Mouse (Mus musculus): ENCODE results near the gene Nek1.

DNA sequence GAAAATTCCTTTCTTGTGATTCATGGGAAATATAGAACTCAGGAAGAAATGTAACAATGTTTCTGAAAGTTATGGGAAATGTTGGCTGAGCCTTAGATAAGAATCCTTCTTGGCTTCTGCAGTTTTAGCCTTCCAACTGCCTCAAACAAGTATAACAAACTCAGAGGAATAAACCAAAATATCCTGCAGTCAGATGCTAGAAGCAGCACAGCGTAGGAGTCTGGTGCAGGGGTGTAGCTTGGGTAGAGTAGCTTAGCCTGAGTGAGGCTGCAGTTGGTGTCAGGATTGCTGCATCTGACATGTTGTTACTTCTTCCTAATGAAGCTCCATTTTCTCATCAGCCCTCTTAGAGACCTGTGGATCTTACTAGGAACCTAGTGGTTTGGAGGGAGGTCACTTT, 128.6 kb downstream of the Nek1 start:
- TF ChIP-seq POLR2A (IDR thresholded peaks at IDR 0.05; ENCODE audit: control insufficient read depth, low read depth, low read length) (no peak), CTCF (IDR thresholded peaks at IDR 0.05; ENCODE audit: control insufficient read depth, insufficient read depth, insufficient replicate concordance, low read depth, low read length) (no peak)
